Mouse (Mus musculus) central nervous system, embryonic 18 days (tissue): Measurements from ENCODE around the gene Vmn2r62. TPM values are rescaled to one million over a fixed set of nuclear protein-coding genes. Genes with fewer than 3 reads are reported as not detected.

Experiments
- polyA plus RNA-seq: library from polyadenylated mRNA; depleted of rRNA; stranded (reverse); fragments of >200 nt; gene quantifications from 2 replicates; pipeline ENCODE4 v1.2.3, GENCODE M21; 2012; rRNA removed

Gene Vmn2r62
- not detected in 2 replicates for polyA plus RNA-seq

GRCm38 (mm10) chr7:42793425-42793824 lies at the start of gene Vmn2r62:
Vmn2r62 (minus strand) TSS chr7:42793525.

GRCm38 (mm10) chr7:42726917-42727316 lies 66.4 kb downstream of the Vmn2r62 start, which contains the start of gene Gm17067:
Gm17067 (minus strand) TSS chr7:42727017.

Other genes with a start within 250 kb of the Vmn2r62 start
- gene Gm21028, start 214.9 kb downstream of the Vmn2r62 start, polyA plus RNA-seq = not detected in 2 replicates
- gene Zfp977, start 201.0 kb downstream of the Vmn2r62 start, polyA plus RNA-seq = 0.75 and 0.99 TPM in 2 replicates
- 1.6 and 2.1 TPM in 2 replicates for gene Zfp976, start 150.9 kb downstream of the Vmn2r62 start, polyA plus RNA-seq
- gene Zfp975, start 100.8 kb downstream of the Vmn2r62 start, polyA plus RNA-seq = 3.7 and 4.3 TPM in 2 replicates
- gene Gm17067, start 66.5 kb downstream of the Vmn2r62 start, polyA plus RNA-seq = not detected in 2 replicates
- not detected in 2 replicates for gene Gm2381, start 73.7 kb upstream of the Vmn2r62 start, polyA plus RNA-seq
- gene Vmn2r63, start 140.3 kb upstream of the Vmn2r62 start, polyA plus RNA-seq = not detected in 2 replicates
- gene Gm9268, start 225.2 kb upstream of the Vmn2r62 start, polyA plus RNA-seq = not detected in 2 replicates